Mouse (Mus musculus): ENCODE data around the gene Uhrf1. TPM values are rescaled to one million over a fixed set of nuclear protein-coding genes. Genes with fewer than 3 reads are reported as not detected.

Gene Uhrf1
- polyA plus RNA-seq, 1 experiment from 2014 or later, result 74.8 TPM

- H3K27ac ChIP-seq (replicated peaks; ENCODE audit: low read depth, low read length), result no peak overlapping the region; the same call in 1 of the 2 replicates
- ATAC-seq (ENCODE audit: low read depth) (no peak), DNase-seq (ENCODE audit: low spot score) (no peak)
- WGBS, result 92% methylated on average over 5 of the region's 5 CpGs
- no peak overlapping the region for H3K9ac ChIP-seq (ENCODE audit: low read depth, low read length)
- H3K9me3 ChIP-seq (ENCODE audit: control insufficient read depth, low read length), result no peaks in the 10 kb centered on the region
- no peaks in the 10 kb centered on the region for H3K27me3 ChIP-seq (replicated peaks; ENCODE audit: control insufficient read depth, insufficient read depth, low read length)
- no peak overlapping the region for H3K4me3 ChIP-seq (ENCODE audit: low read depth, low read length)
- H3K4me2 ChIP-seq (ENCODE audit: low read depth, low read length), result no peak overlapping the region
- 0 out of 2 replicates have a peak, but pooled peaks cover 5% of the 10 kb centered on the region for H3K4me1 ChIP-seq (ENCODE audit: control insufficient read depth, insufficient read depth, low read length)
- peaks cover 49% of the 10 kb centered on the region for H3K36me3 ChIP-seq (ENCODE audit: control insufficient read depth, insufficient read depth, low read length)
These were observed 24.8 kb upstream of the Uhrf1 start for GRCm38 (mm10) chr17:56278340-56278739.

- 0 out of 2 replicates have a peak, but pooled peaks cover 5% of the 10 kb centered on the region for H3K4me1 ChIP-seq (ENCODE audit: control insufficient read depth, insufficient read depth, low read length)
- H3K36me3 ChIP-seq (ENCODE audit: control insufficient read depth, insufficient read depth, low read length), result peaks cover 62% of the 10 kb centered on the region
- ATAC-seq (ENCODE audit: low read depth) (no peak), DNase-seq (ENCODE audit: low spot score) (no peak)
- no peak overlapping the region for H3K4me3 ChIP-seq (ENCODE audit: low read depth, low read length)
- no peak overlapping the region for H3K4me2 ChIP-seq (ENCODE audit: low read depth, low read length)
- no peak overlapping the region for H3K9ac ChIP-seq (ENCODE audit: low read depth, low read length)
- no peaks in the 10 kb centered on the region for H3K27me3 ChIP-seq (replicated peaks; ENCODE audit: control insufficient read depth, insufficient read depth, low read length)
- H3K9me3 ChIP-seq (ENCODE audit: control insufficient read depth, low read length), result no peaks in the 10 kb centered on the region
- WGBS, result 82% methylated on average over 10 of the region's 12 CpGs
- H3K27ac ChIP-seq (replicated peaks; ENCODE audit: low read depth, low read length), result no peak overlapping the region
These were observed 23.5 kb upstream of the Uhrf1 start for GRCm38 (mm10) chr17:56279481-56280155.

- Histone ChIP-seq H3K4me1 (ENCODE audit: control insufficient read depth, insufficient read depth, low read length) (0 out of 2 replicates have a peak, but pooled peaks cover 5% of the 10 kb centered on the region), H3K9me3 (ENCODE audit: control insufficient read depth, low read length) (no peaks in the 10 kb centered on the region), H3K27ac (replicated peaks; ENCODE audit: low read depth, low read length) (no peak overlapping the region), H3K9ac (ENCODE audit: low read depth, low read length) (no peak overlapping the region), H3K36me3 (ENCODE audit: control insufficient read depth, insufficient read depth, low read length) (peaks cover 78% of the 10 kb centered on the region), H3K27me3 (replicated peaks; ENCODE audit: control insufficient read depth, insufficient read depth, low read length) (no peaks in the 10 kb centered on the region), H3K4me2 (ENCODE audit: low read depth, low read length) (no peak overlapping the region), H3K4me3 (ENCODE audit: low read depth, low read length) (no peak overlapping the region)
- 88% methylated on average over 12 of the region's 12 CpGs for WGBS
- DNase-seq (ENCODE audit: low spot score) (no peak), ATAC-seq (ENCODE audit: low read depth) (no peak)
These were observed 21.9 kb upstream of the Uhrf1 start for GRCm38 (mm10) chr17:56281193-56281592.

GRCm38 (mm10) chr17:56282802-56283201 is 20.3 kb upstream of the Uhrf1 start:
- WGBS, result 74% methylated on average over 4 of the region's 4 CpGs
- Histone ChIP-seq H3K4me2 (ENCODE audit: low read depth, low read length) (no peak overlapping the region), H3K4me1 (ENCODE audit: control insufficient read depth, insufficient read depth, low read length) (peaks cover 3% of the 10 kb centered on the region; the same call in 1 of the 2 replicates), H3K9ac (ENCODE audit: low read depth, low read length) (no peak overlapping the region), H3K4me3 (ENCODE audit: low read depth, low read length) (no peak overlapping the region), H3K36me3 (ENCODE audit: control insufficient read depth, insufficient read depth, low read length) (peaks cover 87% of the 10 kb centered on the region), H3K9me3 (ENCODE audit: control insufficient read depth, low read length) (no peaks in the 10 kb centered on the region), H3K27ac (replicated peaks; ENCODE audit: low read depth, low read length) (no peak overlapping the region), H3K27me3 (replicated peaks; ENCODE audit: control insufficient read depth, insufficient read depth, low read length) (no peaks in the 10 kb centered on the region)
- DNase-seq (ENCODE audit: low spot score) (no peak), ATAC-seq (ENCODE audit: low read depth) (no peak)

GRCm38 (mm10) chr17:56283316-56283715 is 19.8 kb upstream of the Uhrf1 start:
- H3K36me3 ChIP-seq (ENCODE audit: control insufficient read depth, insufficient read depth, low read length), result peaks cover 82% of the 10 kb centered on the region
- no peak overlapping the region for H3K9ac ChIP-seq (ENCODE audit: low read depth, low read length)
- no peaks in the 10 kb centered on the region for H3K27me3 ChIP-seq (replicated peaks; ENCODE audit: control insufficient read depth, insufficient read depth, low read length)
- H3K9me3 ChIP-seq (ENCODE audit: control insufficient read depth, low read length), result no peaks in the 10 kb centered on the region
- peaks cover 7% of the 10 kb centered on the region; the same call in 1 of the 2 replicates for H3K4me1 ChIP-seq (ENCODE audit: control insufficient read depth, insufficient read depth, low read length)
- no peak for ATAC-seq (ENCODE audit: low read depth)
- no peak overlapping the region for H3K4me3 ChIP-seq (ENCODE audit: low read depth, low read length)
- no peak overlapping the region for H3K4me2 ChIP-seq (ENCODE audit: low read depth, low read length)
- no peak overlapping the region for H3K27ac ChIP-seq (replicated peaks; ENCODE audit: low read depth, low read length)
- no peak for DNase-seq (ENCODE audit: low spot score)
- 94% methylated on average over 8 of the region's 8 CpGs for WGBS

GRCm38 (mm10) chr17:56285995-56286394 is 17.1 kb upstream of the Uhrf1 start:
- 94% methylated on average over 11 of the region's 11 CpGs for WGBS
- peaks cover 58% of the 10 kb centered on the region for H3K36me3 ChIP-seq (ENCODE audit: control insufficient read depth, insufficient read depth, low read length)

GRCm38 (mm10) chr17:56287830-56288229 is 15.3 kb upstream of the Uhrf1 start:
- Histone ChIP-seq H3K4me3 (ENCODE audit: low read depth, low read length) (0 out of 2 replicates have a peak overlapping the region, but pooled peaks have one; percentile 10), H3K4me2 (ENCODE audit: low read depth, low read length) (peak overlapping the region; percentile 29; the same call in 1 of the 2 replicates), H3K4me1 (ENCODE audit: control insufficient read depth, insufficient read depth, low read length) (peaks cover 28% of the 10 kb centered on the region), H3K9me3 (ENCODE audit: control insufficient read depth, low read length) (no peaks in the 10 kb centered on the region), H3K27ac (replicated peaks; ENCODE audit: low read depth, low read length) (peak overlapping the region; percentile 56), H3K36me3 (ENCODE audit: control insufficient read depth, insufficient read depth, low read length) (peaks cover 43% of the 10 kb centered on the region), H3K27me3 (replicated peaks; ENCODE audit: control insufficient read depth, insufficient read depth, low read length) (no peaks in the 10 kb centered on the region), H3K9ac (ENCODE audit: low read depth, low read length) (peak overlapping the region; percentile 34; the same call in 1 of the 2 replicates)
- DNase-seq (ENCODE audit: low spot score) (peak; percentile 55), ATAC-seq (ENCODE audit: low read depth) (no peak)
- 68% methylated on average over 3 of the region's 3 CpGs for whole genome bisulfite sequencing

More at GRCm38 (mm10) chr17:56285995-56286394, 17.1 kb upstream of the Uhrf1 start:
- H3K27ac ChIP-seq (replicated peaks; ENCODE audit: low read depth, low read length), result no peak overlapping the region
- DNase-seq (ENCODE audit: low spot score) (no peak), ATAC-seq (ENCODE audit: low read depth) (no peak)
- H3K9ac ChIP-seq (ENCODE audit: low read depth, low read length), result no peak overlapping the region
- no peaks in the 10 kb centered on the region for H3K27me3 ChIP-seq (replicated peaks; ENCODE audit: control insufficient read depth, insufficient read depth, low read length)
- no peak overlapping the region for H3K4me3 ChIP-seq (ENCODE audit: low read depth, low read length)
- H3K4me2 ChIP-seq (ENCODE audit: low read depth, low read length), result no peak overlapping the region
- no peaks in the 10 kb centered on the region for H3K9me3 ChIP-seq (ENCODE audit: control insufficient read depth, low read length)
- H3K4me1 ChIP-seq (ENCODE audit: control insufficient read depth, insufficient read depth, low read length), result peaks cover 21% of the 10 kb centered on the region

- WGBS, result 22% methylated on average over 3 of the region's 3 CpGs
- Histone ChIP-seq H3K27ac (replicated peaks; ENCODE audit: low read depth, low read length) (peak overlapping the region; percentile 97), H3K36me3 (ENCODE audit: control insufficient read depth, insufficient read depth, low read length) (peaks cover 34% of the 10 kb centered on the region), H3K27me3 (replicated peaks; ENCODE audit: control insufficient read depth, insufficient read depth, low read length) (no peaks in the 10 kb centered on the region), H3K4me1 (ENCODE audit: control insufficient read depth, insufficient read depth, low read length) (peaks cover 28% of the 10 kb centered on the region), H3K4me3 (ENCODE audit: low read depth, low read length) (peak overlapping the region; percentile 58), H3K4me2 (ENCODE audit: low read depth, low read length) (peak overlapping the region; percentile 58), H3K9me3 (ENCODE audit: control insufficient read depth, low read length) (no peaks in the 10 kb centered on the region), H3K9ac (ENCODE audit: low read depth, low read length) (peak overlapping the region; percentile 70)
- DNase-seq (ENCODE audit: low spot score), result no peak
- ATAC-seq (ENCODE audit: low read depth), result no peak
These were observed 14.3 kb upstream of the Uhrf1 start for GRCm38 (mm10) chr17:56288866-56289265.

Measured in embryonic facial prominence, embryonic 14.5 days (tissue).